Mouse (Mus musculus) olfactory bulb, adult 2 months (tissue): Measurements from ENCODE around the gene Npr3.

Experiments
- CTCF ChIP-seq: fragments of 200-500 bp; IDR thresholded peaks from 2 replicates; pipeline ENCODE4 v1.5.1; 2012; ENCODE audit warnings: low read depth, mild to moderate bottlenecking, low read length, moderate library complexity; ENCODE audit not compliant: insufficient read depth
- POLR2A ChIP-seq: fragments of 200-500 bp; IDR thresholded peaks from 2 replicates; pipeline ENCODE4 v1.6.1; 2012; ENCODE audit warnings: mild to moderate bottlenecking, low read depth, low read length, moderate library complexity; ENCODE audit not compliant: insufficient read depth

DNA sequence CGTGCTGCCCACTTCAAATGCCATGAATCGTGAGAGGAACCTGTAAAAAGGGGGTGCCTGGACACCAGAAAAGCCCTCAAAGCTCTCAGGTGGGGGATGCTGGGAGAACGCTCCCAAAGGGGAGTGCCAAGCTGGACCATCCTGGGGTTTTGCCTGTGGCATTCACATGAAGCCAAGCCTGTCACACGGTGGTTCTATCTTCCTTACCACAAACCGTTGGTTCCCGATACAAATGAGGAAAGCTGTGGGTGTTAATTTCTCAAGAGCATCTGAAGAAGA, 43.6 kb downstream of the Npr3 start:
- TF ChIP-seq POLR2A = no peak
- no peak for TF ChIP-seq CTCF
